Mouse (Mus musculus) CD8-positive naive resting alpha-beta T cell, adult 2 months (primary cell): ENCODE results near the gene Ggt6.
A peak's percentile ranks its signal among the peaks of the same experiment; 100 is the strongest.
"Not testable (repeated sequence)": the region's sequence is repeated elsewhere in the genome, so short reads cannot be mapped to it uniquely, and the experiment has no call there.

Experiments
- DNase-seq, 2 experiments: peaks; one replicate each; pipeline ENCODE4 v3.0.0; 2022; ENCODE audit warnings: low read depth in 2 of 2, low spot score in 2 of 2

Gene Ggt6

GRCm38 (mm10) chr11:72410521-72411092, 24.7 kb upstream of the Ggt6 start:
- DNase-seq: no peak

GRCm38 (mm10) chr11:72411093-72411921, 24.0 kb upstream of the Ggt6 start, which contains the start of gene Smtnl2:
TSS of gene Smtnl2 (minus strand) at chr11:72411713.
- DNase-seq: no peak

GRCm38 (mm10) chr11:72411945-72412344, 23.4 kb upstream of the Ggt6 start:
- no peak for DNase-seq

- no peak for DNase-seq
Observed at GRCm38 (mm10) chr11:72413016-72413415, 22.3 kb upstream of the Ggt6 start.

GRCm38 (mm10) chr11:72413601-72414190, 21.6 kb upstream of the Ggt6 start:
- no peak for DNase-seq

- no peak for DNase-seq
Observed at GRCm38 (mm10) chr11:72415155-72415554, 20.2 kb upstream of the Ggt6 start.

GRCm38 (mm10) chr11:72416666-72417065, 18.7 kb upstream of the Ggt6 start:
- DNase-seq: no peak

- DNase-seq: no peak
Observed at GRCm38 (mm10) chr11:72417376-72417775, 17.9 kb upstream of the Ggt6 start.

- DNase-seq: no peak
Observed at GRCm38 (mm10) chr11:72418227-72418626, 17.1 kb upstream of the Ggt6 start.

GRCm38 (mm10) chr11:72419006-72419405, 16.3 kb upstream of the Ggt6 start:
- DNase-seq: no peak

GRCm38 (mm10) chr11:72420460-72421122, 14.7 kb upstream of the Ggt6 start:
- DNase-seq: no peak

- no peak for DNase-seq
Observed at GRCm38 (mm10) chr11:72421518-72422278, 13.6 kb upstream of the Ggt6 start.

GRCm38 (mm10) chr11:72423686-72424085, 11.6 kb upstream of the Ggt6 start:
- DNase-seq: no peak

- no peak for DNase-seq
Observed at GRCm38 (mm10) chr11:72425201-72425600, 10.1 kb upstream of the Ggt6 start.

GRCm38 (mm10) chr11:72426884-72427283, 8.4 kb upstream of the Ggt6 start:
- no peak for DNase-seq

- peak; percentile 47 to 75 for DNase-seq
Observed at GRCm38 (mm10) chr11:72428694-72429093, 6.6 kb upstream of the Ggt6 start.

- peak; percentile 71 to 78 for DNase-seq
Observed at GRCm38 (mm10) chr11:72429288-72429690, 6.0 kb upstream of the Ggt6 start.

- DNase-seq: not testable (repeated sequence)
Observed at GRCm38 (mm10) chr11:72430311-72431068, 4.8 kb upstream of the Ggt6 start.

- no peak for DNase-seq
Observed at GRCm38 (mm10) chr11:72435694-72436045, 344 bp downstream of the Ggt6 start.

- no peak for DNase-seq
Observed at GRCm38 (mm10) chr11:72436271-72436670, 945 bp downstream of the Ggt6 start.
